Mouse (Mus musculus) lung, postnatal 25 days (tissue): ENCODE measurements around the gene Jdp2.

Source experiments
- DNase-seq: peaks from one replicate; pipeline ENCODE4 v3.0.0; 2022; ENCODE audit warnings: low spot score

Gene Jdp2

DNA sequence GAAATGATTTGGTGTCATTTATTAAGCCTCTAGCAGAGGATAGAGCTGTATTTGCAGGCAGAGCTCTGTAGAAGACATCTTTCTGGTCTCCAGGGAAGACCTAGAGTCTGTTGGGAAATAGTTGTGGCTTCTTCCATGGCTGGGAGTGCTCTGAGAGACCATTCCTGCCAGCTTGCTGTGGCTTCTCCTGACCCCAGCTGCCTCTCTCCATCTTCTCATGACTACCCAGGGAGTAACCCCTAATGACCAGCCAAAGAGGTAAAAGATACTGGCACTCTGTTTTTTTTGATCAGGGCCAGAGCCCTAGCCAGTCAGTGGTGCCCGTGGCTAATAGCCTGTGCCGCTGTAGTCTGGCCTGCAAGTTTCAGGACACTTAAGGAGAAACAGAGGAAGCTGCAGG lies 3.3 kb downstream of the Jdp2 start:
- DNase-seq: no peak

DNA sequence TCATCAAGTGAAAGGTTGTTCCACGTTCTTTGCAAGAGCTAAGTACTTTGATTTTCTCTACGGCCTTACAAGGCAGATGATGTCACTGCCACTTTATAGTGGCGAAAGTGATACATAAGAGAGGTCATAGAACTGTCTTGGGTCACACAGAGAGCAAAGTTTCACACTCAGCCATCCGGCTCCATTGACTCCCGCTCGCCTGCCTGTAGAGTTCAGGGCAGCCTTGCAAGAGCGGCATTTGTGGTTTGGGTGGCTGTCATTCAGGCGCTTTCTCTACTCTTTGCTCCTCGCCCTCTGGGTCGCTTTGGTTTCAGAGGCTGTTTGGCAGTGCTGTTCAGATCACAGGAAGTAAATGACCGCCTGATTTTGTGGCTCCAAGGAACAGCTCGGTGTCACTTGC lies 4.0 kb downstream of the Jdp2 start:
- no peak for DNase-seq

DNA sequence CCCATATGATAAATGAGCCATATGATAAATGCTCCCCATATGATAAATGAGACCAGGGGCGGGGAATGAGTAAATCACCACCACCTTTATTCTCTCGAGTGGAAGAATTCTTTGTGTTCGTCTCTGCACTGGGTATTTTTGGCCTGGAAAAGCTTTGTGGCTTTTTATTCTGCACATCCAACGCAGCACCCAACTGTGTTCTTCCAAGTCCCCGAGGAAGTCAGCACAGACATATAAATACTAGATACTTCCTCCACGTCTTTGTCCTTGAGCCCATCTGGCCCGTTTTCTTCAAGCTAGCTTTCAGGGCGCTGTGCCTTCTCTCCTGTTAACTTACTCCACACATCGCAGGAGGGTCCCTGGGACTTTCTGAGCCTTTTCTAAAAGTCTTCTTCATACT lies 4.9 kb downstream of the Jdp2 start:
- DNase-seq: no peak

DNA sequence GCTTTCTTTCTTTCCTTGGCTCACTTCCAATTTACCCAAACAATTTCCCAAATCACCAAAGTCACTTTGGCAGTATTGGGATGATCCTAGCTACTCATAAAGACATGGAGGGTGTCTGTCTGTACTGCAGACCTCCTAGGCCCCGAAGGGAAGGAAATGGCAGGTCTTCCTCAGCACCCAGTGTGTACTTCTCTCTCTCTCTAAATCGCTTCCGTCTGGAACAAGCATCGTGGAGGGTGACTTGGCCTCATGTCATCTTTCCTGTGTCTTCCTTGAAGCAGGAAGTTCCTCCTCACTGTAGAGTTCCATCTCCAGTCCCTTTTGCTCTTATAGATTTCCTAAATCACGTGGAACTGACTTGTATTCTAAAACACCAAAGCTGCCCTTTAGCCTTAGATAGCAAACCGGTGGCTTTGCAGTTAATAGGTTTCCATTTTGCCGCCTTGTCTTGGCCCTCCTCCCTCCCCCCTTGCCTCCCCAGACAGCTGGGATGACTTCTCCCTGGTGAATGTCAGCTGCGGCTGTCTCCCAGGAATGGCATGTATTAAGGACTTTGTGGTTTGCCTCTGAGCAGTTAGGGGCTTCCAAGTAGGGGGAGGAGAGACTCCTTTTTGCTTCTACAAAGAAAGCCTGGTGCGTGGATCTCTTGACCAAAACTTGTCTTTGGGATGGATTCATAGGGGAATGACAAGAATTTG lies 5.6 kb downstream of the Jdp2 start:
- no peak for DNase-seq

DNA sequence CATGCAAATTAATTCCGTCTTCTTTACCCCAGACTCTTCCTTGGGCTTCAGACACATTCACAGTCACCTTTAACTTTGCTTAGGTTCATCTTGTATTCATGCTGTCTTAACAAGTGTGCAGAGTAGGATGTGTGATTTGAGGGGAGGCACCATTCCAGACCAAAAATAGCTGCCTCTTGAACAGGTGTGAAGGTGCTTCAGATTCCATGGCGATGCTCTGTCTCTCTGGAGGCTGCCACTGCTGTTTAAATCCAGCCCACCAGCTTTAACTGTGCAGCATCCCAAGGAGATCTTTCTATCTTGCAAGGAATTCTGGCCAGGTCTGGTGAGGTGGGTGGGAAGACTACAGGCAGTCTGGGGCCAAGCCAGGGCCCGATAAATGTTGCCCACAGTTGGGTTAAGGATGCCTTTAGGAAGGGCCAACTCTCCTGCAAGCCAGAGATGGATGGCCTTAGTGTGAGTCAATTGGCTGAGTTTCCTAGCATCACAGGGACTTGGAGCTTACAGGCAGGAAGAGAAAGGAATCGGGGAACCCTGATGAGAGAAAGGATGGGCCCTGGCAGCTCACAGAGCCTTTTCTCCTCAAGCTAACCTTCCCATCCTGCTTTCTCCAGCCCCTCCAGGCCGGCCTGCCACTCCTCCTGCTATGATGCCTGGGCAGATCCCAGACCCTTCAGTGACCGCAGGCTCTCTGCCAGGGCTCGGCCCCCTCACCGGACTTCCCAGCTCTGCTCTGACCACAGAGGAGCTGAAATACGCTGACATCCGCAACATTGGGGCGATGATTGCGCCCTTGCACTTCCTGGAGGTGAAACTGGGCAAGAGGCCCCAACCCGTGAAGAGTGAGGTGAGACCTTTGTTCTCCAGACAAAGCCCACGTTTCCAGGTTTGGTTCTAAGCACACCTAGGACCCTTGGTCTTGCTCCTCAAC lies 9.0 kb downstream of the Jdp2 start:
- no peak for DNase-seq

DNA sequence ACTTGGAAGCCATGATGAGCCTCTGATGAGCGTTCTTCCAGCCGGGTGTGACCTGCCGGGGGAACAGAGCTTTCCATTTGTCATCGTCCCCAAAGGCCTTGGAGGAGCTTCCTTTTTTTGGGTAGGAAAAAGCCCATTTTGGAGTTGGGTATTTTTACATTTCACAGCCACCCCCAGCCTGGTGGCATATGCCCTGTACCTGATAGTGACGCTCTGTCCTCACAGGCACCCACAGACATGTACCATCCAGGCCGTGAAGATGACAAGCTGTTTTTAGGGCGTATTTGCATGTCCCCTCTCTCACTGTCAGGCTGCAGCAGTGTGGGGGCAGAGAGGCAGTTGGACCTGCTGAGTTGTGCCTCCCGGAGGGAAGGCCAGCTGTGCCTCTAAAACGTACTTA lies 11.3 kb downstream of the Jdp2 start:
- DNase-seq: no peak

DNA sequence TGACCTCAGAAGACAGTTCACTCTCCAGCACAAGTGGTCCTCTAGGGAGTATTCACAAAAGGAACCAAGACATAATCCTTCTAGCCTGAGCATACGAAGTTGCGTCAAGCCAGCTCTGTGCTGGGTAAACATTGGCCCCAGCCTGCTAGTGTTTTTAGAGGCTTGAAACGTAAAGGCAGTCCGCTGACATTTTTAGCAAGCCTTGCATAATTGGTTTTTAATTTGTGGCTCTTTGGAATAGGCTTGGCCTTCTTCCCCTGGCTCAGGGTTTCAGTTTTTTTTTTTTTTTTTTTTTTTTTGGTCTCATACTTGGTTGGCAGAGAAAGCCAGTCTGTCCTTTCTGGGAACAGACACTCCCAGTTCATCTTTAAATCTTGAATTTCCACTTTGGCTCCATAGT lies 15.3 kb downstream of the Jdp2 start:
- DNase-seq: peak; percentile 38

DNA sequence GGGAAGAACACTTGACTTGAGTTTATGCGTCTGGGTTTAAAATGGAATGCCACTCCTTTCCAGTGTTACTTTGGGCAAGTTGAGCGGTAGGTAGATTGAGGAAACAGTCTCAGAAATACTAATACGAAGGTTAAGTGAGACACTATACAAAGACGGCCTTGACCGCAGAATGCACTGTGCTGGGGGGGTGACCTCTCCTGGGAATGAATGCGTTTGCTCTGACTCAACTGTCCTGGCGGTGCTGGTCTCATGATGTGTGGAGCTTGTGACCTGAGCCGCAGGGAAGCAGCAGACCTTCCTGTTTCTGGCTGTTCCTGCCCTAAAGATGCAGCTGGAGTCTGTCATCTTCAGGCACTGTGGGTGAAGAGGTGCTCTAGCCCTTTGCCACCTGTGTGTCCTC lies 16.7 kb downstream of the Jdp2 start:
- no peak for DNase-seq

DNA sequence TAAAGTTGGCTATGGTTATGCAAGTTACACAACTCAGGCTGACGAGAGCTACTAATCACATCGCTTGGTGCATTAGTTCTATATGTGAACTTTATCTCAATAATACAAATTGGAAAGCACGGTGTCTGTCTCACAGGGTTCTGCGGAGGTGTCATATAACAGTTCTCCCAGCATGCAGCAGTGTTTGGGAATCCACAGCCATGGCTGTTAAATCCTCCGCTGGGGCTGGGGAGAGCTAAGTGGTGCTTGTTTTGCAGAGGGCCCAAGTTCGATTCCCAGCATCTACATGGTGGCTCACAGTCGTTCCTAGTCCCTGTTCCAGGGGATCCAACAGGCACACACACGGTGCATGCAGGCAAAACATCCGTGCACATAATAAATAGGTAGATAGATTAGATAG lies 19.1 kb downstream of the Jdp2 start:
- no peak for DNase-seq

DNA sequence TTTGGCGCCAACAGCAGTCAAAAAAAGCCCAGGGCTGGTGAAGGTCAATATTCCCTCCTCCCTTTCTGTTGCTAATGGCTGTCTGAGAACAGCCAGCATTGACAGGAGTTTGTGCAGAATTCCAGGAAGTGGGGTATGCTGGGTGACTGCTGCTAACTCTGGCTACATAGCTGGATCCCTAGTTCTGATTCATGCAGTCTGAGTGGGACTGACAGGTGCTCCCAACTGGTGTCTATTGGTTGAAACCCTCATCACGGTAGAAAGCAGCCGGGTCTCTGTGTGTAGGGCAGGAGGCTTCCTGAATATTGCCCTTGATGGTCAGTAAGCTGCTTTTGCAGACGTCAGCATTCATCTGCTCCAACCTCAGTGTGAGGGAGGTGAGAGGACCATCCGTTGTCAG lies 19.6 kb downstream of the Jdp2 start:
- DNase-seq: no peak

DNA sequence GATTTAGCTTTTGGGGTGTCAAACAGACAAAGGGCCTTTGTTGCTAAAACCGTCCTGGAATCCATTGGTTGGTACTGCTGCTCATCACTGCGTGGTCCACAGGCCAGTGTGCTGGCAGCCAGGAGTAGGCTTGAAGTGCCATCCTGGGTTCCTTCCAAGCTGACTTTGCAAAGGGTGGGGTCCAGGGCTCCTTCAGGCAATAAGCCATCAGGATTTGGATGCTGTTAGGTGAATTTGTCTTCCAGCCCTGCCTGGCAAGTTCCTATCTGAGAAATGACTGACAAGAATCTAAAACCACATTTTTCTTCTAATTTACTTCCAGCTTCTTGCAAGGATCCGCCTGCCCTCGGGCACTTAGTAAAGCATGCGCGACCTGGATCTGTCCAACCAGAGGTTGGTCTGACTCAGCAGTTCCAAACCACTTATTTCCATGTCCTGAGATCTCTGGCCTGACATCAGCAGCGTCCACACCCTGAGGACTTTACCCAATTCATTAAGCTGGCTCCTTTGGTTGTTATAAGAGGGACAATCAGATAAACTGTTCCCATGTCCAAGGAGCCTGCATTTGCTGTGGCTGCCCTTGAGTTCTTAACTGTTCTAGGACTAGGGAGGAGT lies 20.6 kb downstream of the Jdp2 start:
- DNase-seq: peak; percentile 26

DNA sequence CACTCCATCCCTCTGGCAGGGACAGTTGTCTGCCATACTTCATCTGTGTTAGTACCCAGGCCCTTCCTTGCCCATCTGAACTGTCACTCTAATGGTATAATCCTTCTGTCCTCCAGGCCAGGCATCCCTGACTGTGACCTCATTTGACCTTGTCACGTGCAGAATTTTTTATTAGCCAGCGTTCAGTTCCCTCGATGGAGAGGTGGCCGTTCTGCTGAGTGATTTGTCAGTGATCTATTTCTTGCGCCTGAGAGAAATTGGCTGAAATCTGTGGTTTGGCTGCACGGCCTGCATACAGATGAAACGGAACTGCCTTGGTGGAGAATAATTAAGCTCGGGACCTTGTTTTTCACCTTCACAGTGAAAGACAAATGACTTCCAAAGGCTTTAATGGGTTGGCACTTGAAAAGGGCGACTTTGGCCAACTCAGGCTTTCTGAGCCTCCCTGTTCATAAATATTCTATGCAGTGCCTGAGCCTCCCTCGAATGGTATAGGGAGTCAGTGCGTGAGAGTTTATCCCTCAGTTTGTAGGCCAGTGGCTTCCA lies 21.1 kb downstream of the Jdp2 start:
- DNase-seq: no peak

DNA sequence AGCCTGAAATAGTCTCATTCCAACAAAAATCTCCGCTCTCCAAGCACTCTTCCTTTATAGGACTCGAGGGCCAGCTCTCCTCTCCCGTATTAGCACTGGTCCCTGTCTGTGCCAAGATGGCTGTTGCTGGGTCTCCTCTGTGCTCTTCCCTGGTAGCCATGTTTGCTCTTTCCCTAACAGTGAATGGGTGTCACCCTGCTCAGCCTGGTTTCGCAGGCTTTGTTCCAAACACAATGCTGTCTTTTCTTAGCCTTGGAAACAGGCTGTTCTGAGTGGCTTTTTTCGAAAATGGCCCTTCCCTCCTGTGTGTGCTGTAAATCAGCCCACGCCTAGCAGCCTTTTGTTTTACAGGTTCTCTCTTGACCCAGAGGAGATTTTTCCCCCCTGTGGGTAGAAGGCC lies 22.2 kb downstream of the Jdp2 start:
- DNase-seq: no peak

DNA sequence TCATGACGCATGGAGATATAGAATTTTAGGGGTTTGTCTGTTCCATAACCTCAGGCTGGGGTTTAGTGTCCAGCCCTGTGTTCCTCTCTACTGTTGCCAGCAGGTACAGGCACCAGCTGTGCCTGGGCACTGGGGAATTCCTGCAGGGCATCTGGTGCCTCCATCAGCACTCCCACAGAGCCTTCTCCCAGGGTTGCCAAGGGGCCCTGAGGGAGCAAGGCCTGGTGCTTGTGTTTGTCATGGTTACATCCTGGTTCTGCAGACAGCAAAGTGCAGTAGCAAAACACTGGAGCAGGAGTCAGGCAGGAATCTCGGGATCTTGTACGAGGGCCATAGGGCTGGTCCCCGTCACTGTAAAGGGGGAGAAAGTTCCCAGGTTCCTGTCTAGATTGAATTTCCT lies 22.8 kb downstream of the Jdp2 start:
- no peak for DNase-seq

DNA sequence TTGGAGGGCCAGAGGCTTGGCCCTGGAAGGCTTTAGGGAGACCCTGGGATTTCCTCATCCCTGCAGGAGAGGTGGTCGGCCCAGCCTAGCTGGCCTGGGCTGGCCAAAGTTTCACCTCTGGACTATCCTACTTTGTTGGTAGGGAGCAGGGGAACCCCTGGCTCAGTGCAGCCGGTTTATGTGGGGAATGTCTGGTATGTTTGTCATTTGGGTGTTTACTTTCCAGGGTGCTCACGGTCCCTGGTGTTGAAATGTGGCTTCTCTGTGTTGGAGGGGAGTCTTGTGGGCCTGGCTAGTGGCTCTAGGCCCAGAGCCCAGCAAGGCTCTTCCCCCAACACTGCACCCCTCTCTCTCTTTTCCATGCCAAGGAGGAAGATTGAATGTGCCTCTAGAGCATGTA lies 24.9 kb downstream of the Jdp2 start:
- peak; percentile 54 for DNase-seq

DNA sequence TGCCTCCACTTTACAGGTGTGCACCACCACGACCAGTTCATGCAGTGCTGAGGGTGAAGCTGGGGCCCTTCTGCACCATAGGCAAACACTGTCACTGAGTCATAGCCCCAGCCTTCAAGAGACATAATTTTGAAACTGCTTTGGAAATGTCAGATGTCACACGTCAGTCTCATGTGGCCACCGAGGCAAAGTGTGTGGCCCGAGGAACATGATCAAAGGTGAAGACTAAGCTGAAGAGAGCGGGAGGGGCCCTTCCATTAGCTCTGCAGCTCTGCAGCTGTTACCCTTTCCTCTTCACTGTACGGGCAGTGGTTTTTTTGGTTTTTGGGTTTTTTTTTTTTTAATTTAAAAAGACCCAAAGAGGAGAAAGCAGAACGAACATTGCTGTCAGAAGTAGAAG lies 25.8 kb downstream of the Jdp2 start:
- no peak for DNase-seq

DNA sequence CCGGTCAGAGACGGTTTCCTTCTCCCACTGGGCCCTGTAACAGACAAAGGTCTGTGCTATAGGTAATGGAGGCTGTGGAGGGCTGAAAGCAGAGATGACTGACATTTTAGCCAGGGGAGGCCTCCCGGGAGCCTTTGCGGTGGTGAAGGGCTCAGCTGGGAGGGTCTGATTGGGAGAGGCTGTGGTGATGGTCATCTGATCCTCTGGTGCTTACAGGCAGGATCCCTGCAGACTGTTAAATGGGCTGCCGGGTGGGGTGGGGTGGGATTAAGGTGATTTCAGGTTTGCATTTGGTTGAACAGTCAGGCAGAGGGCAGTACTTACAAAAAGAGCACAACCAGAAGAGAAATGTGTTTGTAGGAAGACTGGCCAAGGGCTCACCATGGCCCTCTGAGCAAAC lies 27.0 kb downstream of the Jdp2 start:
- no peak for DNase-seq

DNA sequence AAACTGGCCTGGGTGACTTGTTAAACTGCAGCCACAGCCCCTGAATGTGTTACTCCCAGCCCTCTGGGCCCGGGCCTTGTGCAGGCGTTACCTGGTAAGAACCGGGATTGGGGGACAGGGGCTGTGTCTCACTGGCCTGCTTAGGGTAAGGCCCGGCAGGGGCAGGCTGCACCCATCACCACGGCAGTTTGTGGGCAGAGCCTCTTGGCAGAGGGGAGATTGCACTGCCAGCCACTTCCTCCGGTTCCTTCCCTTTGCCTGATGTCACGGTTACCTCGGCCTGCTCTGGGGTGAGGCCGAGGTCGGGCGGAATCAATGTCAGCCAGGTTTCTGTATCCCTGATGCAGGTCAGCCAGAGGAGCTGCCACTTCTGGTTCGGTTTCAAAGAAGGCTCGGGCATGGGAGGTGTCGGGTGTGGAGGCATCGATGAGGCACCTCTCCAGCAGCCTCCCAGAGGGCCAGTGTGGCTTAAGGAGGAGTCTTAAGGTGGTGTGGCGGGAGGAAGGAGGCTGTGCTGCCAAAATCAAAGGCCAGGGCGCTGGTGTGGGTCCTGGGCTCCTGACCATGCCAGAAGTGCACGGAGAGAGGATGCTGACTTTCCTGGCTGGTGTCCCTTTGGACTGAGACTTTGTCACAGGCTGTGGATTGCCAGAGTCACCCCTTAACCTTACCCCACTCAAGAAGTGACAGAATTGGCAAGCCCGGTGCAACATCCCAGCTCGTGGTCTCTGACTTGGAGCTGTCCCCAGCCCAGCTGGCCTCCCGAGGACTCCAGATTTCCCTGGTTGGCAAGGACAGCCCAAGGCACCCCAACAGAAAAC lies 31.0 kb downstream of the Jdp2 start:
- peak; percentile 41 for DNase-seq

DNA sequence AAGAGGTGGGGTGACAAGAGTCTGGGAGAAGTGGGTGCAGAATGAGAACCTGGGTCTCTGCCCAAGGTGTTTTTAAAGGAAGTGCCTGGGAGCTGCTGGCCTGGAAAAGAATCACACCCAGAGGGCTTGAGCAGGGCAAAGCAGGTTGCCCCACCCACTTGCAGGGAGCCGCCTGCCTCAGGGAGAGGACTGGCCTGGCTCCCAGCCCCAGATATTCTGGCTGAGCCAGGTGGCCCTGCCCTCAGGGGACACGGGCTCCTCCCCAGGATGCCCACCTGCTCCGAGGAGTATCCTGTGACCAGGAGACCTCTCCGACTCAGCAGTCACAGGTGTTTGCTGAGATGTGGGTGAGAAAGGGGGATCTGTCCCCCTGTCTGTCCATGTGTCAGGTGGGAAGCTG lies 32.4 kb downstream of the Jdp2 start:
- peak; percentile 53 for DNase-seq

DNA sequence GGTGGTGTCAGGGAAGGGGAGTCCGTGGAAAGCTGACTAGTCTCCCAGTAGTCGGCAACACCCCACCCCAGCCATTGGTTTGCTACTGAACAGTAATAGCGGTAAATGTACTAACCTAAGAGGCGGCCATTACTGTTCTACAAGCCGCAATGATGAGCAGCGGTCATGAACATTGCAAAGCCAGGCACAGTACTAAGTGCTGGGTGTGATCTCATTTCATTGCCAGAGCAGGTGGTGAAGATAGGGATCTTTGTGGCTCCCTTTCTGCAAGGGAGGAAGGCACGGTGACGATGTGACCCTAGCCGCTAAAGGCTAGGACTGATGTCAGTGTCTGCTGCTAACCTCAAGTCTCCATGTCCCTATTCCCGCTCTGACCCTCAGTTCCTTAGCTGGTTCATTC lies 33.5 kb downstream of the Jdp2 start:
- no peak for DNase-seq

DNA sequence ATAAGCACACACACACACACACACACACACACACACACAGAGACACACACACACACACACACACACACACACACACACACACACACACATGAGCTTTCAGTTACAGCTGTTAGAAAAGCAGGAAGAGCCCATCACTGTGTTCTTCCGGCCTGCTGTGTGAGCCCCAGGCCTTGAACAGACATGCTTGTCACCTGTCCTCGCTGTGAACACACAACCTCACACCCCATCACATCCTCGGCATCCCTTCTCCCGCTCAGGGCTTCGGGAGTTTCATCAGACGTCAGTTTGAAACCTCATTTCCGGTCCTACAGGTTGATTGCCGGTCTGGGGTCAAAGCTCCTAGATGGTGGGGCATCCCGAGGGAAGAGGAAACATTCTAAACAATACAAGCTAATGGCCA lies 39.1 kb downstream of the Jdp2 start:
- no peak for DNase-seq
